ENCODE assay signal across 7 mouse cellular contexts in genomic region chr19:29522445-29523229, GRCm38 (mm10). TPM values are rescaled to one million over a fixed set of nuclear protein-coding genes. Genes with fewer than 3 reads are reported as not detected.
DNase-seq lines count a peak whose midpoint lies in the region; TF ChIP-seq lines count a peak whose summit lies in the region.

No protein-coding gene starts in this region.

- 0 out of 2 replicates have a peak, but pooled peaks cover 3% of the 10 kb centered on the region for H3K9me3 ChIP-seq in forebrain, embryonic 10.5 days

- peaks cover 15% of the 10 kb centered on the region for H3K4me1 ChIP-seq in bone marrow macrophage, adult 2 months (ENCODE audit: control insufficient read depth, insufficient read depth, low read length)
- H3K4me1 ChIP-seq in forebrain, embryonic 10.5 days: peaks cover 27% of the 10 kb centered on the region

- H3K27me3 ChIP-seq in forebrain, embryonic 10.5 days (ENCODE audit: poor library complexity, severe bottlenecking): no peaks in the 10 kb centered on the region

- no peak for TF ChIP-seq CTCF in bone marrow macrophage, adult 2 months (IDR thresholded peaks at IDR 0.05; ENCODE audit: low read depth, low read length)

- H3K27ac ChIP-seq in bone marrow macrophage, adult 2 months (ENCODE audit: insufficient read depth, low read depth, low read length): peak overlapping the region; percentile 65
- peak overlapping the region; percentile 96 for H3K27ac ChIP-seq in forebrain, embryonic 10.5 days

- no peak for TF ChIP-seq POLR2A in bone marrow macrophage, adult 2 months (IDR thresholded peaks at IDR 0.05; ENCODE audit: borderline replicate concordance, low read depth, low read length)

- H3K36me3 ChIP-seq in forebrain, embryonic 10.5 days (replicated peaks): no peaks in the 10 kb centered on the region

- peak; percentile 44 for DNase-seq in MN1 (ENCODE audit: low spot score)
- DNase-seq in forebrain, embryonic 10.5 days (ENCODE audit: extremely low spot score, low spot score): peak; percentile 72
- peak; percentile 69 for DNase-seq in heart, postnatal 4 days
- DNase-seq in layer of hippocampus, postnatal 25 days (ENCODE audit: extremely low spot score in 1 of 2, low spot score in 1 of 2): peak; percentile 23 to 27
- DNase-seq in lung, postnatal 4 days: peak; percentile 70 to 71
- peak; percentile 48 for DNase-seq in right cerebral cortex, postnatal 14 days

- peak overlapping the region; percentile 76 for H3K4me3 ChIP-seq in bone marrow macrophage, adult 2 months (ENCODE audit: insufficient read depth, low read length)
- peak overlapping the region; percentile 93 for H3K4me3 ChIP-seq in forebrain, embryonic 10.5 days

- under 1% methylated on average over 92 of the region's 92 CpGs for WGBS in forebrain, embryonic 10.5 days

RNA-seq across cellular contexts. Expression of gene Ric1, which starts 0.6 kb away (rescaled TPM):
- 22.5 and 23.1 TPM in 2 replicates for polyA plus RNA-seq in bone marrow macrophage, adult 2 months (2012; ENCODE audit: insufficient read depth, insufficient read length, missing spikeins)
- polyA plus RNA-seq in forebrain, embryonic 10.5 days (2016; fragmentation: Nextera tagmentation; extraction: Ambion mirVana): 11.7 and 11.9 TPM in 2 replicates
- 10 to 100 TPM; 25.5 to 28.0 TPM for total RNA-seq in heart, postnatal 4 days (2021)
- total RNA-seq in layer of hippocampus, postnatal 25 days (2021): 10 to 100 TPM; 40.9 to 47.7 TPM

Comparison
In these comparisons a context has a peak if more than half of its experiments do, and no peak if none do; other contexts are left out.
1. Peak in every context shown above with its lines: DNase-seq, H3K4me3 ChIP-seq and H3K27ac ChIP-seq.